Mouse (Mus musculus): ENCODE results near the gene Nr1h2.
A peak's percentile ranks its signal among the peaks of the same experiment; 100 is the strongest.

Gene Nr1h2

DNA sequence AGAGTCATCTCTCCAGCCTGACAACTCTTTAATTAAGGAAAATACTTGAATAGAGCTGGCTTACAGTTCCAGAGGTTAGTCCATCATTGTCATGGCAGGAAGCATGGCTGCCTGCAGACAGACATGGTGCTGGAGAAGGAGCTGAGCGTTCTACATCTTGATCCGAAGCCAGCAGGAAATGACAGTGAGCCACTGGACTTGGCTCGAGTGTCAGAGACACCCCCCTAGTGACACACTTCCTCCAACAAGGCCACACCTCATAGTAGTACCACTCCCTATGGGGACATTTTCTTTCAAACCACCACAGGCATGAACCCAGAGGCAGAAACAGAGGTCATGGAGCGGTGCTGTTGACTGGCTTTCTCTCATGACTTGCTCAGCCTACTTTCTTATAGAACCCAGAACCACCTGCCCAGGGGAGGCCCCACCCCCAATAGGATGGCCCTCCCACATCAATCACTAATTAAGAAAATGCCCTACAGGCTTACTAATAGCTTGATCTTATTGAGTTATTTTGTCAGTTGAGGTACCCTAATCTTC lies 30.6 kb upstream of the Nr1h2 start:
- DNase-seq, result peak; percentile 80

GRCm38 (mm10) chr7:44583146-44583545 lies 29.4 kb upstream of the Nr1h2 start:
- DNase-seq, result no peak

DNA sequence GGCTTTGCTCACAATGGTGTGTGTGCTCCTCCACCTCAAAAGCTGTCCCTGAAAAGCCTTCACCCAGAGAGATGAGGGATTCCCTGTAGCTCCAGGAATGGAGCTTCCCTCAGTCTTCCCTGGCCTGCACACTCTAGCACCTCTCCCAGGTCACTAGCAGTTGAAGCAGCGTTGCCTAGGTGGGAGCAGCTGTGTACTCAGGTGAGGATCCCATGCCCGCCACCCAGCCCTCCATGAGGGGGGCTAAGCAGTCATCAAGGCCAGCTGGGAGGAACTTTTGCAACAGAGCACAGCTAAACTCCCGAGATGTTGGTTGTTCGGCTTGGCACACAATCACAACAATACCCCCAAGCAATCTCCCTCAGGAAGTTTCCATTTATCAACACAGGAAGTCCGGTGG lies 29.0 kb upstream of the Nr1h2 start:
- peak; percentile 80 for DNase-seq

DNA sequence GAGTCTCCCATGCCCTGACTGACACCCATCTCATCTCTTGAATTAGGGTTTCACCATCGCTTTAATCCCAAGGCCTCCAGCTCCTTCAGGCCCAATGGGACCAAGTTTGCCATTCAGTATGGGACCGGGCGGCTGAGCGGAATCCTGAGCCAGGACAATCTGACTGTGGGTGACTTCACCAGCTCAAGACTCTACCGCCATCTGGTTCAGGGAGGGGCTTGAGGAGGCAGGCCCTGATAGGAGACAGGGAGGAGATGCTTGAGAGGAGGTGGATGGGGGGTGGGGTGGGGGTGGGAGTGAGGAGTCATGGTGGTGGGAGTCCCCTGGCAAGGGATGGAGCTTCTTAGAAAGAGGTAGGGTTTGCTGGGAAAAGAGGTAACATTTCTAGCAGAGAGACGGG lies 27.9 kb upstream of the Nr1h2 start:
- DNase-seq, result peak; percentile 71

GRCm38 (mm10) chr7:44576333-44576844 lies 22.6 kb upstream of the Nr1h2 start:
- DNase-seq, result peak; percentile 73

DNA sequence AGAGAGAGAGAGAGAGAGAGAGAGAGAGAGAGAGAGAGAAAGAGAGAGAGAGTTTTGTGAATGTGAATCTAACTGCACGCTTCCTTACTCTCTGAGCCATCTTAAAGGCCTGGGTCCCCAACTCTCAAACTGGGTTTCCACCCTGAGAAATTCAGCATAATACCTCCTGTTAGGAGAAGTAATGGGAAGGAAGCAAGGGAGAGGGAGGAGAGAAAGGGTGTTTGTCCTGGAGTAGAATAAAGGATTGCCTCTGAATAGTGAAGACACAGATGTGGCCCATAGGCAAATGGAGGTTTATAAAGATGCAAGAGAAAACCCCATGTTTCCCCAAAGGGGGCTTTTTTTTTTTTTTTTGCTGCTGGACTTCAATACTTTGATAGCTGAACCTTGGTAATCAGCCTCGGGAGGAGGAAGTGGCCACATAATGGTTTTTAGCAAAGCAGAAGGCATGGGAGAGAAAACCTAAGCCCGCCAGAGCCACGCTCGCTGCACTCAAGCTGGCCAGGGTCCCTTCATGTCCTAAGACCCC lies 19.3 kb upstream of the Nr1h2 start:
- DNase-seq, result no peak

DNA sequence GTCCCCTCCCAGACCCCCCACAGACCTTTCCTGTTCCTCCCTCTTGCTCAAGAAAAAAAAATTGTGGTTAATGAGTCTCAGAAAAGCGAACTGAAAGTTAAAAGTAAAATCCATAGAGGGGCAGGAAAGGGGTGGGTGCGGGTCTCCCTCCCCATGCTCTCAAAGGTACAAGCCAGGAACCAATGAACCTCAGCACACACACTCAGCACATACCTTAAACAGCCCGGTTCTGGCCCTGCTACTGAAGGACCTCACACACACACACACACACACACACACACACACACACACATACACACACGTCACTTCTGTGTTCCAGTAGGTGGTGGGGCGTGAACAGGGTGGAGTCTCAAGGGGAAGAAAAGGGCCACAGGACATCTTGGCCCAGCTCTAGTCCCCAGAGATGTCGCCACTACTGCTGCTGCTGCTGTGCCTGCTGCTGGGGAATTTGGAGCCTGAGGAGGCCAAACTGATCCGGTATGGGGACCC lies 18.5 kb upstream of the Nr1h2 start, which contains the start of gene Napsa:
Gene Napsa (plus strand): TSS at position 168 of the 489 bp plus-strand sequence.
- peak; percentile 91 for DNase-seq

DNA sequence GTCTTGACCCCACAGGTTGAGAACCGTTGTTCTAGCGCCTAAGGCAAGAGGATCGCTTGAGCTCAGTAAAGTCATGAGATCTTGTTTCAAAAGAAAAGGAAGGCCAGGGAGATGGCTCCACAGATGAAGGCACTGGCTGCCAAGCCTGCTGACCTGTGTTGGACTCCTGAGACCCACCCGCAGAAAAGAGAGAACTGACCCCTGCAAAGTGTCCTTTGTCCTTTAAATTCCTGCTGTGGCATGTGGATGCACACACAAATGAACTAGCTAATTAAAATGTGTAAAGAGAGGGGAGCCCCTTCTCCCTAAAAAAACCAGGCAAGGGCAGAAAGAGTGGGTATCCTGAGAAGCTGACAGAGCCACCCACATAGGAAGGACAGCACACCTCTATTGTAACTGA lies 18.1 kb upstream of the Nr1h2 start:
- no peak for DNase-seq

DNA sequence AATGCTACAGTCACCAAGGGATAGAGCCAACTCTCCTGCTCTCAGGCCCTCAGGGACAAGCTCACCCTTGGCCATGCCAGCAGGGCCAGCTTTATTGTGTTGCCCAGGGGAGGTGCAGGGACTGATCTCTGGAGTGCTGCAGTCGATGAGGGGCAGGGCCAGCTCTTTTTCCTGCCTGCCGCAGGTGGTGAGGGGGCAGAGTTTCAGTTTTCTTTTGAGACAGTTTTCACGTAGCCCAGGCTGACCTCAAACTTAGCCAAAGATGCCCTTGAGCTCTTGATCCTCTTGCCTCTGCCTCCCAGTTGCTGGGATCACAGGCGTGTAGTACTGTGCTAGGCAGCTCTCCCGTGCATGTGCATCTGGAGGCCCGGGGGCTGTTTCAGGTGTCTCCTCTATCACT lies 17.2 kb upstream of the Nr1h2 start:
- DNase-seq, result no peak

- DNase-seq, result no peak
Observed at GRCm38 (mm10) chr7:44568803-44569202, 15.1 kb upstream of the Nr1h2 start.

DNA sequence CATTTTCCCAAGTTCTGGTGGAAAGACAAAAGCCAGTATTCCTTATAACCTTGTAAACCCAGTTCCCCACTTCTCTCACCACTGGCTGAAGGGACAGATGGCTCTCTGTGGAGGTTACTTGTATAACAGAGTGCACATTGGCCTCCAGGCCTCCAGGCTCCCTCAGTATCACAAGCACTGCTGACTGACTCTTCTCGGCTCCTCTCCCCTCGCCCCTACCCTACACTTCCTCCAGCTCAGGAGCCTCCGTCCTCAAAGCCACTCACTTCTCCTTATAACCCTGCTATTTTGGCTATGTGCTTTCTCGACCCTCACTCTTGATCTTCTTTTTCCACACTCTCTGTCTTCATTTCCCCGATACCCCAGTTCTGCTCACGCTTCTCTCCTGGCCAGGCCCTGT lies 11.7 kb upstream of the Nr1h2 start:
- DNase-seq, result peak; percentile 54

GRCm38 (mm10) chr7:44564486-44564885 lies 10.7 kb upstream of the Nr1h2 start:
- peak; percentile 64 for DNase-seq

GRCm38 (mm10) chr7:44563284-44563683 lies 9.5 kb upstream of the Nr1h2 start:
- DNase-seq, result peak; percentile 45

- DNase-seq, result no peak
Observed at GRCm38 (mm10) chr7:44560435-44561400, 7.0 kb upstream of the Nr1h2 start.

DNA sequence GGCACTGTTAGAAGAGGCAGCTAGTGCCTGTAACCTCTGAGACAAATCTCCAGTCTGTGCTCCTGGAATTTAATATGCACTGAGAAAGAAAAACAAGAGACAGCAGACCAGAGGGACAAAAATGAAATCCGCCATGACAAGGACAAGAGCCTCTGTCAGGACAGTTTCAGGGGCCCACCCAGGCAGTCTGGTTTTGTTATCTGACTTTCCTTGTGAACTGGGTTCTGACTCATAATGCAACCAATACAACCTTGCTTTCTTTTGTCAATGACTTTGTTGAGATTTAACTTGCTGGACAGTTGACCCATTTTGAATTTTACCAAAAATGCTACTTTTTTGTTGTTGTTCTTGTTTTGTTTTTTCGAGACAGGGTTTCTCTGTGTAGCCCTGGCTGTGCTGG lies 3.9 kb upstream of the Nr1h2 start:
- DNase-seq, result peak; percentile 51

- peak; percentile 98 for DNase-seq
Observed at GRCm38 (mm10) chr7:44553196-44553764, 471 bp downstream of the Nr1h2 start.

- peak; percentile 93 for DNase-seq
Observed at GRCm38 (mm10) chr7:44552141-44552908, 1.4 kb downstream of the Nr1h2 start.

DNA sequence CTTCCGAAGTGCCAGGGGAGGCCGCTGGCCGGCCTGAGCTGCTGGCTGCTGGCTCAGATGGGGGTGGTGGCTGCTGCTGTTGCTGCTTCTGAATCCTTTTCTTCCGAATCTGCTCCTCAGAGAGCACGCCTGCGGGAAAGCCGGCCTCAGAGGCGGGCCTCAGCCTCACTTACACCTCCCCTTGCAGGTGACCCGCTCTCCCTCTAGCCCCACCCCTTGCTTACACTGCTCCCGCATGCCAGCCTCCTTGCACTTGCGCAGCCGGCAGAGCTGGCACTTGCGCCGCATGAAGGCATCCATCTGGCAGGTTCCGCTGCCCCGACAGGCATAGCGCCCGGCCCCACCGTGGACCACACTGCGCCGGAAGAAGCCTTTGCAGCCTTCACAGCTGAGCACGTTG lies 2.0 kb downstream of the Nr1h2 start:
- peak; percentile 89 for DNase-seq

DNA sequence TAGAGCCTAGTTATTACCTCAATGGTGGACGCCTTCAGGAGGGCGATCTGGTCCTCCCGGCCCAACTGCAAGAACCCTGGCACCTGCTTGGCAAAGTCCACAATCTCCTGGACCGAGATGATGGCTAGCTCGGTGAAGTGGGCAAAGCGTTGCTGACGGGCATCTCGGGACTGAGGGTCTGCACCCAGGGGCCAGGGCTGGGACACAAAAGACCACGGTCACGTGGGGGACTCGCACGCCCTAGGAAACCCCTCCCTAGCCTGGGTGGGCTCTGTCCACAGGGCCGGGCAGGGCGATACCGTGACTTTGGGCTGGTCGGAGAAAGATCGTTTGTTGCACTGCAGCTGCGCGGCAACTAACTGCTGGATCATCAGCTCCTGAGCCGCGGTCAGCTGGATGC lies 2.5 kb downstream of the Nr1h2 start:
- DNase-seq, result peak; percentile 91

- DNase-seq, result peak; percentile 88
Observed at GRCm38 (mm10) chr7:44550409-44550678, 3.4 kb downstream of the Nr1h2 start.

GRCm38 (mm10) chr7:44549621-44550408 lies 3.9 kb downstream of the Nr1h2 start:
- DNase-seq, result peak; percentile 94

Data from heart, adult 11 months (tissue).